Mouse (Mus musculus) olfactory bulb, adult 2 months (tissue): Measurements from ENCODE around the gene Bach2. TPM values are rescaled to one million over a fixed set of nuclear protein-coding genes. Genes with fewer than 3 reads are reported as not detected.

Experiments used
- H3K27ac ChIP-seq: fragments of 200-500 bp; 2 replicates; pipeline ENCODE4 v1.5.1; 2012; ENCODE audit warnings: low read depth, low read length; ENCODE audit not compliant: insufficient read depth
- H3K4me1 ChIP-seq: fragments of 200-500 bp; 2 replicates; pipeline ENCODE4 v1.6.1; 2012; ENCODE audit warnings: low read length; ENCODE audit not compliant: control insufficient read depth, insufficient read depth
- H3K4me3 ChIP-seq: fragments of 200-500 bp; 2 replicates; pipeline ENCODE4 v1.5.1; 2012; ENCODE audit warnings: mild to moderate bottlenecking, low read depth, low read length, moderate library complexity; ENCODE audit not compliant: insufficient read depth
- CTCF ChIP-seq: fragments of 200-500 bp; IDR thresholded peaks from 2 replicates; pipeline ENCODE4 v1.5.1; 2012; ENCODE audit warnings: low read depth, mild to moderate bottlenecking, low read length, moderate library complexity; ENCODE audit not compliant: insufficient read depth
- POLR2A ChIP-seq: fragments of 200-500 bp; IDR thresholded peaks from 2 replicates; pipeline ENCODE4 v1.6.1; 2012; ENCODE audit warnings: mild to moderate bottlenecking, low read depth, low read length, moderate library complexity; ENCODE audit not compliant: insufficient read depth
- WGBS: fragments of 180-500 bp; shearing (Covaris S2); methylation state at CpG from one replicate; pipeline ENCODE4 v1.1.7; 2018; 5-methylcytosine and 5-hydroxymethylcytosine counted together
- polyA plus RNA-seq: library from polyadenylated mRNA; stranded (reverse); fragments of >200 nt; gene quantifications from 2 replicates; pipeline ENCODE4 v1.2.4, GENCODE M21; 2012; ENCODE audit warnings: low replicate concordance; ENCODE audit not compliant: missing spikeins, insufficient read depth, insufficient read length

The Bach2 gene
- polyA plus RNA-seq, 1 experiment, result not detected

DNA sequence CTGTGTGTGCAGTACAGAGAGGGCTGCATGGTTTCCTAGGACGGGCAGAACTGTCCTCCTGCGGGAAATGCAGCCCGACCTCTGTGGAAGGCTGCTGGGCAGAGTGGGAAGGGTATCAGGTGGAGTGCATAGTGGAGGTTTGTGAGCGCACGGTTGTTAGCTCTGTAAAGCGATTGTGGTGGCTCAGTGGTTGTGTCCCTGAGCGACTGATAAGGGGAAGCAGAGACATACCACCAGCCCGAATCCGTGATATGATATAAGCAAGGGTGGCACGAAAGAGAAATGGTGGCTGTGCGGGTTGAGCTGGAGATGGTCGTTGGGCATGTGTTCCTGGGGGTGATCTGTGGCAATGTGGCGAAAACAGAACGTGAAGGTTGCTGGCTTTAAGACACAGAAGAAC, 147.0 kb downstream of the Bach2 start:
- Histone ChIP-seq H3K27ac (no peak overlapping the region), H3K4me1 (peaks cover 24% of the 10 kb centered on the region), H3K4me3 (no peak overlapping the region)
- WGBS, result 97% methylated on average over 14 of the region's 14 CpGs
- no peak for TF ChIP-seq CTCF

DNA sequence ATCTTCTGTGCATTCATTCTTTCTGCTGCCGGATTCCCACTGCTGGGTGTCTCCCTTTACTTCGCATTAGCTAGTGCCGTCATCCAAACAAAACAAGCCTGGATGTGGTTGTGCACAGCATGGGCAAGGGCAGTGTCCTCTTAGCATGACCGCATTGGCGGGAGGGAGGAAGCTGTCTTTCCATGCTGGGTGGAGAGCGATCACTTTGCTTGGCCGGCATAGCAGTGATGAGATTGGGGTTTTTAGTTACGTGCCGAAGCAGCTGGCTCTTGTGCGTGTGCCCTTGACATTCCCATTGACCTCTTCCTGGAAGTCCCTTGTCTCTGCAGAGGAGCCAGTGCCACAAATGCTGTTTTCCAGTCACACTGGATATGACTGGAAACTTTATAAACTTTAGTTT, 147.7 kb downstream of the Bach2 start:
- 84% methylated on average over 10 of the region's 10 CpGs for WGBS
- Histone ChIP-seq H3K27ac (no peak overlapping the region), H3K4me3 (no peak overlapping the region), H3K4me1 (peaks cover 24% of the 10 kb centered on the region)
- no peak for TF ChIP-seq CTCF
- TF ChIP-seq POLR2A, result no peak

DNA sequence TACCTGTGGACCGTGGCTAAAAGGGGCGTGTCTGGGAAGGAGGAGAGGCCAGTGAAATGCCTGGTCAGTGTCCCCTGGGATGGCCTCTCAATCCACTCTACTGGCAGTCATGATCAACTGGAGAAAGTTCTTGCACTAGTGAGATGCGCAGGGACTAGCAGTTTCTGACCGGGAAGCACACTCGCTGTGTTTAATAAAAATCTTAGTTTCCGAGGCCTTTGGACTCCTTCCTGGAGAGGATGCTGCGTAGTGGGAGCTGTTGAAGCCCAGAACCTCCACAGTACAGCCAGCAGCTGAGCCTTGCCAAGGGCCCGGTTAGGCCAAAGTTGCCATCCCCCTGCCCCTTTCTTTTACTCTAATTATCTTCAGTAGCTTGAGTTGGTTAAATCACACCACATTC, 148.3 kb downstream of the Bach2 start:
- Histone ChIP-seq H3K4me3 (no peak overlapping the region), H3K27ac (no peak overlapping the region), H3K4me1 (peaks cover 24% of the 10 kb centered on the region)
- WGBS, result 78% methylated on average over 8 of the region's 8 CpGs
- TF ChIP-seq CTCF (no peak), POLR2A (no peak)

DNA sequence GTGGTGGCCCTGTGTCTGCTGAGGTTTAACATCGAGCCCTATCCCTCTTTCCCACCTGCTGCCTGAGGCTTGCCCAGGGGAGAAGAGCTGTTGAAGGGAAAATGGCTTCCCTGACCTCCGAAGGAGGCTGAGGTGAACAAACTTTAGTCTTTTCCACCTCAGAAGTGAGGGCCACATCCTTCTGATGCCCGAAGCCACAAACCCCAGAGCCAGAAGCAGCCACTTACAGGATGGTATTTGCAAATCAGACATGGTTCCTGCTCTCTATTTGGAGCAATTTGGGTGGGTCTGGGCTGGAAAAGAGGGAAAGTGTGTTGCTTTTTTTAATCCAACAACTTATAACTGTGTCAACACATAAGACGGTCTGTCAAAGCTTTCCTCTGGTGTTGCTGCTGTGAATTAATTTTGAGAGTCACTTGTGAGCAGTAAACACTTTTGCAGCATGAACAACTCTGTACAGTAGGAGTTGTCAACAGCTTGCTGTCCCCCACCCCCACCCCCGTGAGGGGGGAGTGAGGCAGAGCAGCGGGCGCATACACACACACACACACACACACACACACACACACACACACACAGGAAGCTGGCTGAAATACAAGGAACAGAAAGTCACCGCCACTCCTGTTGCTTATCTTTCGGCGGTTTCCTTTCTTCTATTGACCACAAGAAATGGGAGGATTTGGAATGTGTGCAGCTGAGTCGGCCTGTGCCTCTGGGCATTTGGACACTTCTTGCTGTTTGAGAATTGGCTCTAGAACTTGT, 149.1 kb downstream of the Bach2 start:
- no peak for TF ChIP-seq CTCF
- no peak for TF ChIP-seq POLR2A
- no peak overlapping the region for H3K4me3 ChIP-seq
- peaks cover 22% of the 10 kb centered on the region for H3K4me1 ChIP-seq
- 58% methylated on average over 11 of the region's 11 CpGs for WGBS
- no peak overlapping the region for H3K27ac ChIP-seq

DNA sequence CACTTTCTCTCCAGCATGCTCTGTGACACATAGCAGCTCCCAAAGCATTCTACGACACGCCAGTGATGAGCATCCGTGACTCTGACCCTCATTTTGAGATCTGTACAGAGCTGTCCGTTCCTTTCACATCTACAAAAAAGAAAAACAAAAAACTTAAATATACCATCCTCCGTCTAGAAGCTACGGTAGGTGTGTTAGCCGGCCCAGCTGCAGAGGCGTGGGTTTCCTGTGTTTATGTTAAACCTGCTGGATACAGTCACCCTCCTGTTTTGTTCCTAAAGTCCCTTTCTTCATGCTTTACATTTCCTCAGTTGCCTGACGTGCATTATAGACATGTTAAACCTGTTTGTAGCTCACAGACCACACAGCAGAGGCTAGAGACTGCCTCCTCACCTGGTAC, 150.0 kb downstream of the Bach2 start:
- 91% methylated on average over 9 of the region's 9 CpGs for WGBS
- Histone ChIP-seq H3K4me1 (peaks cover 21% of the 10 kb centered on the region), H3K4me3 (no peak overlapping the region), H3K27ac (no peak overlapping the region)
- TF ChIP-seq POLR2A (no peak), CTCF (no peak)

DNA sequence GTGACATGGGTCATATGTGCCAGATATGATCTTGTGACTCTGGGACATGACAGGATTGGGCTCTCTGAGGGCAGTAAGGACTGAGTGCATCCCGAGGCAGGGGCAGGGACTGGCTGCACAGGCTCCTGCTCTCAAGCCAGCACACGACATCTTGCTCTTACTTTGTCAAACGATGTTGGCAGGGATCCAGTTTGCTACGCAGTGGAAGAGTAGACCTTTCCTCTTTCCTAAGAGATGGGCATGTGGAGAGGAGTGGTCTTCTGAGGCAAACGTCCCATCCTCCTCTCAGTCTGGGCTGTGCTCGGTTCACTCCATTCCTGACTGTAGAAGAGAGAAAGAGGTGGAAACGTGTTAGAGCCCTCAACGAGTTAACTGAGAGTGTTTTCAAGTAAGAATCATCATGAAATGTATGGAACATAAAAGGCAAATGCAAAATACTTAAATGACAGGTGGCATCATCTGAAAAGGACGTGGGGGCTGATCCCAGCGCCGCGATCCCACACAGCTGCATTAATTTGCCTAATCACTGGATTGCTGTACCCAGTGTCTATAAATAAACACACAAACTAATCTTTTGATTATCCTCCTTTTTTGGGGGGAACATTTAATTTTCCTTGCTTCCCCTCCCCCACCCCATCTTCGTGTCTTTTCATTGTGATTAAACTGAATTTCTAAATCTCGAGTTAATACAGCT, 150.7 kb downstream of the Bach2 start:
- Histone ChIP-seq H3K4me1 (peaks cover 21% of the 10 kb centered on the region), H3K4me3 (no peak overlapping the region), H3K27ac (no peak overlapping the region)
- TF ChIP-seq CTCF (no peak), POLR2A (no peak)
- WGBS, result 20% methylated on average over 14 of the region's 14 CpGs

DNA sequence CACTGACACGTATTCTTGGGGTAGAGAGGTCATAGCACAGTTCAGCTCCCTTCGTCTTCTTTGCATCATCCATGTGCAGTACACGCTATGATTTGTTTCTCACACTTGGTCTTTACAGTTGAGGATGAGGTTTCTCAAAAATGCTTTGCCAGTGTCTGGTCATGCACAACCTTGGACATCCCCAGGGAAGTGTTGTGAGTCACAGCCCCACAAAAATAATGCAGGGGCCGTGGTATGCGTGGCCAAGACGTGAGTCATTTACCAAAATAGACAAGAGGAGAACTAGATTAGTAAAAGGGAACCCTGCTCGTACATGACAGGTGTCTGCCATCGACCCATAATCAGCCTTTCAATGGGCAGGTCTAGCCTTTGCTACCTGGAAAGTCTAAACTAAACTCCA, 152.7 kb downstream of the Bach2 start:
- Histone ChIP-seq H3K4me3 (no peak overlapping the region), H3K27ac (no peak overlapping the region), H3K4me1 (peaks cover 20% of the 10 kb centered on the region)
- WGBS, result 83% methylated on average over 8 of the region's 8 CpGs
- TF ChIP-seq POLR2A (no peak), CTCF (no peak)

DNA sequence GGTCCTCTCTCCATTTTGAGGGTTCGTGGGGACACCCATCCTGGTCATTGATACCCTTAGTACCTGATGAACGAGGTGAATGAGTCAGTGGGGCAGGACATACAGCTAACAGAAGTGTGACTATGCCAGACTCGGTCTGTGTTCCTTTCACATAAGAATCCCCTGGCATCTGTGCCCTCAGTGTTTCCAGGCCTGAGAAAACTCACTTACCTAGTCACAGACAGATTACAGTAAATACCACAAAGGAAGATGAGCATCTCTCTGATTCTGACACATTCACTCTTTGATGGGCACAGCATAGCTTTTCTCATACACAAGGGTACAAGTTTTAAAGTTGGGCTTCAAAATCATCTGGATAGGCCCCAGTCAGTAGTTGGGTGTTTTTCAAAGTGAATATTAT, 154.6 kb downstream of the Bach2 start:
- H3K27ac ChIP-seq, result no peak overlapping the region
- peaks cover 12% of the 10 kb centered on the region for H3K4me1 ChIP-seq
- TF ChIP-seq POLR2A, result no peak
- TF ChIP-seq CTCF, result no peak
- 89% methylated on average over 3 of the region's 3 CpGs for WGBS
- H3K4me3 ChIP-seq, result no peak overlapping the region

DNA sequence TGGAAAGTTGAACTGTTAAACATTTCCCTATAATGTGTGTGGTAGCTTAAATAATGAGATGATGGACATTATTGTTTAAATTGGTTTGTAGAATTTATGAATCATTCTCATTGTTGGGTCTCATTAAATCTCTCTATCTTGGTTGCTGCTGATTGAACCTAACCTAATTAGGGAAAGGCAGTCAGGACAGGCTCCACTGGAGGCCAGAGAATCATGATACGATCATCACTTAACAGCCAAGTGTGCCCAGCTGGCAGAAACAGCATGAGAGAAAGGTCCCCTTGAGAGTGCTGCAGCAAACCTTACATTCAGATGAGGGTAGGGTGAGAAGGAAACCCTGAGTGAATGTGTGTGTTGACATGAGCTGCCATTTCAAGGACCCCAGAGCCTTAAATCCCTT, 155.3 kb downstream of the Bach2 start:
- 69% methylated on average over 1 of the region's 1 CpGs for WGBS
- TF ChIP-seq POLR2A (no peak), CTCF (no peak)
- Histone ChIP-seq H3K27ac (no peak overlapping the region), H3K4me3 (no peak overlapping the region), H3K4me1 (peaks cover 10% of the 10 kb centered on the region)

DNA sequence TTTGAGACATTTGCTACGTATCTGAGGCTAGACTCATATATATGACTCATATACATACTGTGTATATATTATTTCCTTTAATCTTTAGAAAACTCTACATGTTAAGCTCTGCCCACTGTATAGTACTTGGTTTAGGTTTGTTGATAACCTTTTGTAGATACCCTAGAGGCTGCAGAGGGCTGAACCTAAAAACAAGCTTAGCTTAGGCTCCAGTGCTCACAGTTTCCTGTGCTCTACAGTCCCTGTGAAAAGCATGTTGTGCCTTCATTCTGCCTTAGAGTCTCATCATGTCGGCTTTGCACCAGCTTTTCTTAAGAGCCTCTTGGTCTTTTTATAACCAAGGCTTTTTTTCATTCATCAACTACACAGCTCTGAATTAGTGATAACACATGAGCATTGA, 156.2 kb downstream of the Bach2 start:
- peaks cover 5% of the 10 kb centered on the region for H3K4me1 ChIP-seq
- no peak overlapping the region for H3K4me3 ChIP-seq
- no peak overlapping the region for H3K27ac ChIP-seq
- no peak for TF ChIP-seq CTCF
- no peak for TF ChIP-seq POLR2A
- WGBS, result 78% methylated on average over 2 of the region's 2 CpGs
